Mouse (Mus musculus): ENCODE measurements around the gene Cckar. TPM values are rescaled to one million over a fixed set of nuclear protein-coding genes. Genes with fewer than 3 reads are reported as not detected.
A peak's percentile ranks its signal among the peaks of the same experiment; 100 is the strongest.

Cckar gene
- polyA plus RNA-seq, 1 experiment from 2014 or later = 2.2 TPM

- Histone ChIP-seq H3K4me1 (no peaks in the 10 kb centered on the region; the same call in 1 of the 2 replicates), H3K4me3 (replicated peaks) (no peak overlapping the region), H3K4me2 (no peak overlapping the region), H3K36me3 (replicated peaks) (no peaks in the 10 kb centered on the region), H3K9me3 (no peaks in the 10 kb centered on the region), H3K9ac (no peak overlapping the region), H3K27ac (no peak overlapping the region), H3K27me3 (no peaks in the 10 kb centered on the region)
- no peak for ATAC-seq (ENCODE audit: low FRiP score)
- 92% methylated on average over 10 of the region's 10 CpGs for WGBS
These were observed 37.1 kb downstream of the Cckar start for GRCm38 (mm10) chr5:53670321-53670938.

- Histone ChIP-seq H3K27me3 (no peaks in the 10 kb centered on the region), H3K4me2 (no peak overlapping the region), H3K27ac (no peak overlapping the region), H3K4me3 (replicated peaks) (no peak overlapping the region), H3K4me1 (no peaks in the 10 kb centered on the region; the same call in 1 of the 2 replicates), H3K9ac (no peak overlapping the region), H3K36me3 (replicated peaks) (no peaks in the 10 kb centered on the region), H3K9me3 (no peaks in the 10 kb centered on the region)
- 92% methylated on average over 5 of the region's 5 CpGs for WGBS
- ATAC-seq (ENCODE audit: low FRiP score) = no peak
These were observed 39.5 kb downstream of the Cckar start for GRCm38 (mm10) chr5:53668021-53668420.

- Histone ChIP-seq H3K27me3 (no peaks in the 10 kb centered on the region), H3K9me3 (no peaks in the 10 kb centered on the region), H3K36me3 (replicated peaks) (no peaks in the 10 kb centered on the region), H3K4me2 (no peak overlapping the region), H3K4me1 (no peaks in the 10 kb centered on the region), H3K9ac (no peak overlapping the region), H3K4me3 (replicated peaks) (no peak overlapping the region), H3K27ac (no peak overlapping the region)
- no peak for ATAC-seq (ENCODE audit: low FRiP score)
These were observed 43.8 kb downstream of the Cckar start for GRCm38 (mm10) chr5:53663665-53664064.

- Histone ChIP-seq H3K36me3 (replicated peaks) (no peaks in the 10 kb centered on the region; the same call in 1 of the 2 replicates), H3K4me1 (no peaks in the 10 kb centered on the region), H3K27ac (no peak overlapping the region), H3K9me3 (no peaks in the 10 kb centered on the region), H3K4me2 (no peak overlapping the region), H3K4me3 (replicated peaks) (no peak overlapping the region), H3K27me3 (no peaks in the 10 kb centered on the region), H3K9ac (no peak overlapping the region)
- ATAC-seq (ENCODE audit: low FRiP score) = no peak
- WGBS = 87% methylated on average over 1 of the region's 1 CpGs
These were observed 45.1 kb downstream of the Cckar start for GRCm38 (mm10) chr5:53662413-53662812.

GRCm38 (mm10) chr5:53661508-53661907 lies 46.0 kb downstream of the Cckar start:
- no peak overlapping the region for H3K4me3 ChIP-seq (replicated peaks)
- no peak for ATAC-seq (ENCODE audit: low FRiP score)
- H3K9me3 ChIP-seq = no peaks in the 10 kb centered on the region
- no peaks in the 10 kb centered on the region; the same call in 1 of the 2 replicates for H3K36me3 ChIP-seq (replicated peaks)
- no peaks in the 10 kb centered on the region for H3K4me1 ChIP-seq
- no peak overlapping the region for H3K9ac ChIP-seq
- no peak overlapping the region for H3K4me2 ChIP-seq
- 82% methylated on average over 2 of the region's 2 CpGs for WGBS
- H3K27me3 ChIP-seq = no peaks in the 10 kb centered on the region
- no peak overlapping the region for H3K27ac ChIP-seq

- H3K27ac ChIP-seq = no peak overlapping the region
- no peaks in the 10 kb centered on the region for H3K27me3 ChIP-seq
- no peaks in the 10 kb centered on the region for H3K4me1 ChIP-seq
- peaks cover 7% of the 10 kb centered on the region for H3K36me3 ChIP-seq (replicated peaks)
- H3K4me3 ChIP-seq (replicated peaks) = no peak overlapping the region
- H3K4me2 ChIP-seq = no peak overlapping the region
- H3K9ac ChIP-seq = no peak overlapping the region
- peak; percentile 40; the same call in 1 of the 2 replicates for ATAC-seq (ENCODE audit: low FRiP score)
- H3K9me3 ChIP-seq = no peaks in the 10 kb centered on the region
- WGBS = 82% methylated on average over 6 of the region's 6 CpGs
These were observed 49.6 kb downstream of the Cckar start for GRCm38 (mm10) chr5:53657925-53658324.

- no peak overlapping the region for H3K4me2 ChIP-seq
- ATAC-seq (ENCODE audit: low FRiP score) = no peak
- no peaks in the 10 kb centered on the region for H3K4me1 ChIP-seq
- no peak overlapping the region for H3K9ac ChIP-seq
- WGBS = 38% methylated on average over 1 of the region's 1 CpGs
- no peaks in the 10 kb centered on the region for H3K27me3 ChIP-seq
- peaks cover 18% of the 10 kb centered on the region for H3K36me3 ChIP-seq (replicated peaks)
- H3K4me3 ChIP-seq (replicated peaks) = no peak overlapping the region
- no peaks in the 10 kb centered on the region for H3K9me3 ChIP-seq
- H3K27ac ChIP-seq = no peak overlapping the region
These were observed 50.9 kb downstream of the Cckar start for GRCm38 (mm10) chr5:53656596-53656995.

Other genes starting within 250 kb of the Cckar start
- gene Rbpj, start 241.6 kb downstream of the Cckar start, polyA plus RNA-seq (2016; fragmentation: Nextera tagmentation; extraction: Ambion mirVana) = 67.9 and 70.6 TPM in 2 replicates
- gene Tbc1d19, start 101.9 kb upstream of the Cckar start, polyA plus RNA-seq (2016; fragmentation: Nextera tagmentation; extraction: Ambion mirVana) = 65.9 and 66.0 TPM in 2 replicates